Mouse (Mus musculus) liver, embryonic 14.5 days (tissue): ENCODE results near the gene Aatf.

ENCODE experiments used
- CTCF ChIP-seq: IDR thresholded peaks from 2 replicates; pipeline ENCODE4 v1.5.1; 2016; ENCODE audit warnings: antibody characterized with exemption, low read depth, control low read depth
- EP300 ChIP-seq: IDR thresholded peaks from 2 replicates; pipeline ENCODE4 v1.6.1; 2016; ENCODE audit warnings: antibody characterized with exemption, low read depth

GRCm38 (mm10) chr11:84553821-84554450 is 40.6 kb upstream of the Aatf start:
- TF ChIP-seq EP300 (no peak), CTCF (no peak)
